Mouse (Mus musculus): ENCODE data around the gene Paf1. TPM values are rescaled to one million over a fixed set of nuclear protein-coding genes. Genes with fewer than 3 reads are reported as not detected.

The Paf1 gene
- polyA plus RNA-seq, 1 experiment from 2014 or later: 81.9 TPM

DNA sequence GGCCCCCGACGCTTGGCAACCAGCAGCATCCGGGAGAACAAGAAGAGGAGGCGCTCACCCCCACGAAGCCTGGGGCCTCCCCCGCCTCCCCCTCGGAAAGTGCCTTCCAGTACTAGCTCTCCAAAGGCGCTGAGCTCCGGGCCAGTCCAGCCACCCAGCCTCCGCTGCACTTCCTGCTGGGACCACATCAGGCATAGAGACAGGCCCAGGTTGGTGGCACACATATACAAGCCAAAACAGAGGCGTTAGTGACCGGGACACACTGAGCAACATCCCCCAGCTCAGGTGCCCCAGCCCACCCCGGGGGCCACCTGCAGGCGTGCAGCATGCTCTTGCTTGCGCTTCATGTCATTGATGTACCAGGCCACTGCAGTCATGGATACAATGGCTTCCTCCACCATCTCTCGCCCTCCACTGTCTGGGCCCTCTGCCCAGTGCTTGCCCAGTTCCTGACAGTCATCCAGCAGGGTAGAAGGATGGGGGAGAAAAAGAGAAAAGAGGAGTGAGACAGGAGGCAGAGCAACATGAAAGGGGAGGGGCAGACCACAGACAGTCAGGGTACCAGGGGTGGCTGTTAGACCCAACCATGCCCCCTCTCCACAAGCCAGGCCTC, 25.0 kb upstream of the Paf1 start:
- Histone ChIP-seq H3K36me3 (ENCODE audit: control insufficient read depth, insufficient read depth, low read length) (peaks cover 10% of the 10 kb centered on the region), H3K4me1 (ENCODE audit: control insufficient read depth, insufficient read depth, low read length) (peaks cover 9% of the 10 kb centered on the region; the same call in 1 of the 2 replicates), H3K9ac (replicated peaks; ENCODE audit: low read depth, low read length) (no peak overlapping the region), H3K27ac (ENCODE audit: low read depth, low read length) (no peak overlapping the region), H3K27me3 (ENCODE audit: control insufficient read depth, insufficient read depth, low read length) (no peaks in the 10 kb centered on the region), H3K4me2 (ENCODE audit: low read depth, low read length) (no peak overlapping the region), H3K9me3 (ENCODE audit: control insufficient read depth, low read length) (no peaks in the 10 kb centered on the region), H3K4me3 (ENCODE audit: low read depth, low read length) (no peak overlapping the region)
- 91% methylated on average over 16 of the region's 16 CpGs for WGBS
- no peak for ATAC-seq (ENCODE audit: low read depth)

DNA sequence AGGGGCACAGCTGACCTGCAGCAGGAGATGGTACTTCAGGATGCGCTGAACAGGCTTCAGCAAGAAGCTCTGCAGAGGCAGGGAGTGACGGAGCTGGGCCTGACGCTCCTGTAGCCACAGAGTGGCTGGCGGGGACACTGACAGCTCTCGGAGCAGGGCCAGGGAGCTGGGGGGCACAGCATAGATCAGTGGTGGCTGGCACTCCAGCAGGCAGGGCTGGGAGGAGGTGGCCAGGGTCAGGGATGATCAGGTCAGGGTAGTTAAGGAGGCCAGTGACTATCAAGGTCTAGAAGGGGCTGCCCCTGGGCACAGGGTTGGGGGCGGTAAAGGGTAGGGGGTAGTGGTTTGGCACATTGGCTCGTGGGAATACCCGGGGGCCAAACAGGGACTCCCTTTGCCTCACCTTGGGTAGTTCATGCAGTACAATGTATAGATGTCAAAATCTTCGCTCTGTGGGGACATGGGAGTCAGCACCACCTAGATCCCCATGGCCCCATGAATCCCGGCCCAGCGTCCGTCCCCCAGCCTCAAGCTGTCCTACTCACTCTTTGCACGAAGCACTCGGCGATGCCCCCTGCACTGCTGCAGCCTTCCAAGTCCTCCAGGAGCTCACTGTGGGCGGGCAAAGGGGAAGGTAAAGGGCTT, 24.4 kb upstream of the Paf1 start:
- Histone ChIP-seq H3K9ac (replicated peaks; ENCODE audit: low read depth, low read length) (no peak overlapping the region), H3K4me1 (ENCODE audit: control insufficient read depth, insufficient read depth, low read length) (peaks cover 9% of the 10 kb centered on the region; the same call in 1 of the 2 replicates), H3K27me3 (ENCODE audit: control insufficient read depth, insufficient read depth, low read length) (no peaks in the 10 kb centered on the region), H3K36me3 (ENCODE audit: control insufficient read depth, insufficient read depth, low read length) (peaks cover 10% of the 10 kb centered on the region), H3K4me3 (ENCODE audit: low read depth, low read length) (no peak overlapping the region), H3K4me2 (ENCODE audit: low read depth, low read length) (no peak overlapping the region), H3K9me3 (ENCODE audit: control insufficient read depth, low read length) (no peaks in the 10 kb centered on the region), H3K27ac (ENCODE audit: low read depth, low read length) (no peak overlapping the region)
- 91% methylated on average over 16 of the region's 16 CpGs for WGBS
- no peak for ATAC-seq (ENCODE audit: low read depth)

DNA sequence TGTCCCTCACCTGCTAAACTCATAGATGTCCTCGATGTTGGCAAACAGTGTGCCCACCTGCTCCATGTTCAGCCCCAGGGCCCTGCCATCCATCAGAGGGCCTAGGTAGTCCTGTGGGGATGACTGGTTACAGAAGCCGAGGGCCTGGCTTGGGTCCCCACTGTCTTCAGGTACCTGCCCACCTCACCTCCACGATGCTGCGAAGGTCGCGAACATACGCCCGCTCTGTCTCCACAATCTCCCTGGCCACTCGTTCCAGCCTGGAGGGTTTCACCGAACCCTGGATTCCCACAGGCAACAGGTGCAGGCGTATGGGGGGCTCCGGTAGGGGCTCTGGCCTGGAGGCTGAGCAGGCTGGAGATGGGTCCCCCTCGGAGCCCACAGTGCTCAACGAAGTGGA, 22.7 kb upstream of the Paf1 start:
- Histone ChIP-seq H3K4me1 (ENCODE audit: control insufficient read depth, insufficient read depth, low read length) (peaks cover 9% of the 10 kb centered on the region; the same call in 1 of the 2 replicates), H3K36me3 (ENCODE audit: control insufficient read depth, insufficient read depth, low read length) (peaks cover 7% of the 10 kb centered on the region), H3K27me3 (ENCODE audit: control insufficient read depth, insufficient read depth, low read length) (no peaks in the 10 kb centered on the region), H3K4me2 (ENCODE audit: low read depth, low read length) (peak overlapping the region; percentile 97), H3K9ac (replicated peaks; ENCODE audit: low read depth, low read length) (no peak overlapping the region; the same call in 1 of the 2 replicates), H3K4me3 (ENCODE audit: low read depth, low read length) (no peak overlapping the region; the same call in 1 of the 2 replicates), H3K27ac (ENCODE audit: low read depth, low read length) (no peak overlapping the region), H3K9me3 (ENCODE audit: control insufficient read depth, low read length) (no peaks in the 10 kb centered on the region)
- 90% methylated on average over 14 of the region's 14 CpGs for WGBS
- no peak for ATAC-seq (ENCODE audit: low read depth)

DNA sequence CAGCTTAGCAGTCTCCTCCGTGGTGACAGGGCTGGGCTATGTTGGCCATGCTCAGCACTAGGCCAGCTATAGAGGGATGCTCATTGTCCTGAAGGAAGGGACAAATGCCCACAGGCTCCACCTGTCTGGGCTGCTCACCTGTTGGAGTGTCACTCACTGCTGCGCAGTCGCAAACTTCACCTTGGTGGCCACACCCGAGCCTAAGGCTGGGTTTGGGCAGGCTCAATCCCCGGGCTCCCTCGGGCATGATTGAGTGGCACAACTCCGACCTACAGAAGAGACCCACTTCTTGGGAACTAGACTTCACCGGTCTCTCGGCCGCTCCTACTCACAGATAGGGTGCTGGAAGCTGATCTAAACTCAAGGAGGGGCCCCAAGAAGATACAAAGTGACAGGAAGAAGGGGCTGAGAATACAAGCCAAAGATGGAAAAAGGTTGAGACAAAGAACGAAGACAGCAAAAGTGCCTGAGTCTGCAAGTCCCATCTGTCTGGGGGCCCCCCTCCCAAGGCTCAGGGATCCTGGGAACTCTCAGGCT, 21.7 kb upstream of the Paf1 start:
- no peaks in the 10 kb centered on the region for H3K9me3 ChIP-seq (ENCODE audit: control insufficient read depth, low read length)
- peak overlapping the region; percentile 83 for H3K27ac ChIP-seq (ENCODE audit: low read depth, low read length)
- WGBS: 10% methylated on average over 11 of the region's 11 CpGs
- H3K27me3 ChIP-seq (ENCODE audit: control insufficient read depth, insufficient read depth, low read length): no peaks in the 10 kb centered on the region
- peaks cover 9% of the 10 kb centered on the region; the same call in 1 of the 2 replicates for H3K4me1 ChIP-seq (ENCODE audit: control insufficient read depth, insufficient read depth, low read length)
- H3K9ac ChIP-seq (replicated peaks; ENCODE audit: low read depth, low read length): peak overlapping the region; percentile 80
- H3K36me3 ChIP-seq (ENCODE audit: control insufficient read depth, insufficient read depth, low read length): peaks cover 7% of the 10 kb centered on the region
- H3K4me3 ChIP-seq (ENCODE audit: low read depth, low read length): peak overlapping the region; percentile 79
- ATAC-seq (ENCODE audit: low read depth): no peak
- peak overlapping the region; percentile 97 for H3K4me2 ChIP-seq (ENCODE audit: low read depth, low read length)

DNA sequence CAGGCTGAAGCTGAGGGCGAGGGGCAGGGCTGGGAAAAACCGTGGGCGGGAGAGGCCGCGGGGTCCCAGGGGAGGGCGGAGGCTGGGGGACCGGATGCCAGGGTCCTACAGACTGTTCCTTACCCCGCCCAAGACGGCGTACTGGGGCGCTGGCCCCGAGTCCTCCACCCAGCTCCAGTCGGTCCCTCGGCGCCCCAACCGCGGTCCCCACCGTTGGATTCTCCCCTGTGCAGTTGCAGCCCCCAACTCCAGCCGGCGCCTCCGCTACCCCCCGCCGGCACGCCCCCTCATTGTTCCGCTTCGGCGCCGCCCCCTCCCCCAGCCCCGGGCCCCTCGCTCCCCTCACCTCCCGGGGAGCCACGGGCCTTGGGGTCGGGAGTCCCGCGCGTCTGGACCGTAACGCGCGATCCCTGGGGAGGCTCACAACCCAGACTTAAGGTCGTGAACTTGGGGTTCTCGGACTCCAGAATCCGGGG, 21.2 kb upstream of the Paf1 start:
- Histone ChIP-seq H3K4me3 (ENCODE audit: low read depth, low read length) (peak overlapping the region; percentile 79), H3K9me3 (ENCODE audit: control insufficient read depth, low read length) (no peaks in the 10 kb centered on the region), H3K4me2 (ENCODE audit: low read depth, low read length) (peak overlapping the region; percentile 97), H3K27me3 (ENCODE audit: control insufficient read depth, insufficient read depth, low read length) (no peaks in the 10 kb centered on the region), H3K9ac (replicated peaks; ENCODE audit: low read depth, low read length) (peak overlapping the region; percentile 80), H3K36me3 (ENCODE audit: control insufficient read depth, insufficient read depth, low read length) (peaks cover 7% of the 10 kb centered on the region), H3K4me1 (ENCODE audit: control insufficient read depth, insufficient read depth, low read length) (peaks cover 13% of the 10 kb centered on the region), H3K27ac (ENCODE audit: low read depth, low read length) (peak overlapping the region; percentile 83)
- under 1% methylated on average over 43 of the region's 43 CpGs for WGBS
- ATAC-seq (ENCODE audit: low read depth): no peak

DNA sequence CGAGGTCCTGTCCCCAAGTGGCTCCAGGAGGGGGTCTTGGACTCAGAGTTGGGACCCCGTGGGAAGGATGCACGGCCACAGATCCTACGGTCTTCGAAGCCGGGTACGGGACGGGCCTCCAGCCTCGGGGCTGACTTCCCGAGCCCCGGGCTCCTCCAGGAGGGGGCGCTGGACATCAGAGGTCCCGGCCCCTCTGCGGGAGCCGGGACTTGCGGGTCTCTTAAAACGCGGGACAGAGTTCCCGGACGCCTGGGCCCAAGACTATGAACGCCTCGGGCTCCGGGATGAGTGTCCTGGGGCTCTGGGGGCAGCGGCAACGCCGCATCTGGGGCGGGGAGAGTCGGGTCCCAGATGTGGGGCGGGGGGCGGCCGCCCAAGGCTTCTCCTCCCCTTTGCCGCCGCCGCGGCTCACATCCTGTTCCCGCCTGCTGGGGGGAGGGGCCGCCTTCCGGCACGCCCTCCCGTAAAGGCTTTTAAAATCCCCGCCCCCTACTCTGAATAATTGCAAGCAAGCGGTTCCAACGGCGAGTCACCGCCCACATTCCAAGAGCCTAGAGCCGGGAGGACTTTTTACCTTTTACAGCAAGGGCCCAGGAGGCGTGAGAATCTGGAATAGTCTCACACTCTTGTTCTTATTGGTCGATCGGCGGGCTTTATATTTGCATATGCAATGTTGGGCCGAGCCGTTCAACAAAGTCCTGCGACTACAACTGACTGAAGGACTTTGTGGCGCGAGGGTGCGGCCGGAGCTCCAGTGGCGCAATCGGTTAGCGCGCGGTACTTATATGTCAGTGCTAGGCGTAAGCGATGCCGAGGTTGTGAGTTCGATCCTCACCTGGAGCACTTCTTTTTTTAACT, 20.3 kb upstream of the Paf1 start, which contains the start of gene Plekhg2:
Gene Plekhg2, minus strand, starts transcription at position 349 of the 858 bp plus-strand sequence.
- Histone ChIP-seq H3K36me3 (ENCODE audit: control insufficient read depth, insufficient read depth, low read length) (peaks cover 5% of the 10 kb centered on the region), H3K4me1 (ENCODE audit: control insufficient read depth, insufficient read depth, low read length) (peaks cover 14% of the 10 kb centered on the region), H3K4me2 (ENCODE audit: low read depth, low read length) (peak within 1 kb of the TSS; percentile 97), H3K9ac (replicated peaks; ENCODE audit: low read depth, low read length) (peak within 1 kb of the TSS; percentile 80), H3K4me3 (ENCODE audit: low read depth, low read length) (peak within 1 kb of the TSS; percentile 79), H3K27ac (ENCODE audit: low read depth, low read length) (peak within 1 kb of the TSS; percentile 83), H3K9me3 (ENCODE audit: control insufficient read depth, low read length) (no peaks in the 10 kb centered on the region), H3K27me3 (ENCODE audit: control insufficient read depth, insufficient read depth, low read length) (no peaks in the 10 kb centered on the region)
- under 1% methylated on average over 63 of the region's 66 CpGs for WGBS
- peak; percentile 89 for ATAC-seq (ENCODE audit: low read depth)

DNA sequence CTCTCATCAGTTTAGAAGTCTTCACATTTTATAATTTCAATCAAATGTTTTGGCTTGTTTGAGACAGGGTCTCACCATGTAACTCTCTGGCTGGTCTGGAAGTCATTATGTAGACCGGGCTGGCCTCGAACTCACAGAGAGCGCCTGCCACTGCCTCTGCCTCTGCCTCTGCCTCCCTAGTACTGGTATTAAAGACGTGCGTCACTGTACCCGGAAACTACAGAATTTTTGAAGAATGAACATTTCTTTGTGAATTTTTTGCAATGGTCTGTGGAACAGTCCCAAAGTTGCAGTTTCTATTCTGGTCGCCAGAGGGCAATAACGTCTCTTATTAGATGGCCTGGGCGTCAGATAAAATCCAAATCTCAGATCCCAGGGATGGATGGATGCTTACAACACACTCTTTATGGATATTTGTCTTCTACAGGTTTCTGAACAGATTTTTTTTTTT, 19.6 kb upstream of the Paf1 start:
- 0% methylated on average over 9 of the region's 9 CpGs for WGBS
- Histone ChIP-seq H3K27me3 (ENCODE audit: control insufficient read depth, insufficient read depth, low read length) (no peaks in the 10 kb centered on the region), H3K9ac (replicated peaks; ENCODE audit: low read depth, low read length) (peak overlapping the region; percentile 16; the same call in 1 of the 2 replicates)

DNA sequence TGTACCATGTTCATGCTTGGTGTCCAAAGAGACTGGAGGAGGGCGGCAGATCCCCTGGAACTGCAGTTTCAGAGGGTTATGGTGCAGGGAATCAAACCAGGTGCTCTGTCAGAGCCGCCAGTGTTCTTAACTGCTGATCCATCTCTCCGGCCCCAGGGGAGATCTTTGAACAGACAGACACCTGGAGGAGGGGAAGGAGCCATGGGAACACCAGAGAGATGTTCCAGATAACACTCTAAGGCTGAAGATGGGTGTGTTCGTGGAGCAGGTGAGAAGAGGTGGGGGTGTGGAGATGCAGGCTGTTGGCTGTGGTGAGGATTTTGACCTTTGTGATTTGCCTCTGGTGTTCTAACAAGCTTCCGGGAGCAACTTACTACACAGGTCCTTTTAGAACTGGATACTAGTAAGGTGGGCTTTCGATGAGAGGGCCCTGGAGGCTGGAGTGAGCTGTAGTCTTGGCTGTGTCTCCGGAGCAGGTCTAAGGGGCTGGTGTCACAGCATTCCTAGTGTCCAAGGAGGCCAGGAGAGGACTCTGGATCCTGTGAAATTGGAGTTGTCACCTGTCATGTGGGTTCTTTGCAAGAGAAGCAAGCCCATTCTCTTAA, 18.8 kb upstream of the Paf1 start:
- H3K27me3 ChIP-seq (ENCODE audit: control insufficient read depth, insufficient read depth, low read length): no peaks in the 10 kb centered on the region
- H3K9ac ChIP-seq (replicated peaks; ENCODE audit: low read depth, low read length): no peak overlapping the region
- 88% methylated on average over 7 of the region's 7 CpGs for WGBS
- no peak for ATAC-seq (ENCODE audit: low read depth)
- H3K9me3 ChIP-seq (ENCODE audit: control insufficient read depth, low read length): no peaks in the 10 kb centered on the region
- H3K36me3 ChIP-seq (ENCODE audit: control insufficient read depth, insufficient read depth, low read length): no peaks in the 10 kb centered on the region
- H3K4me2 ChIP-seq (ENCODE audit: low read depth, low read length): no peak overlapping the region
- H3K4me1 ChIP-seq (ENCODE audit: control insufficient read depth, insufficient read depth, low read length): peaks cover 14% of the 10 kb centered on the region
- H3K27ac ChIP-seq (ENCODE audit: low read depth, low read length): no peak overlapping the region
- no peak overlapping the region for H3K4me3 ChIP-seq (ENCODE audit: low read depth, low read length)

More for the DNA sequence above, 19.6 kb upstream of the Paf1 start:
- ATAC-seq (ENCODE audit: low read depth): peak; percentile 3; the same call in 1 of the 2 replicates
- H3K27ac ChIP-seq (ENCODE audit: low read depth, low read length): peak overlapping the region; percentile 62; the same call in 1 of the 2 replicates
- peak overlapping the region; percentile 79 for H3K4me3 ChIP-seq (ENCODE audit: low read depth, low read length)
- peaks cover 14% of the 10 kb centered on the region for H3K4me1 ChIP-seq (ENCODE audit: control insufficient read depth, insufficient read depth, low read length)
- H3K36me3 ChIP-seq (ENCODE audit: control insufficient read depth, insufficient read depth, low read length): no peaks in the 10 kb centered on the region
- H3K9me3 ChIP-seq (ENCODE audit: control insufficient read depth, low read length): no peaks in the 10 kb centered on the region
- peak overlapping the region; percentile 97 for H3K4me2 ChIP-seq (ENCODE audit: low read depth, low read length)
